Mouse (Mus musculus) heart, postnatal 0 days (tissue): ENCODE measurements around the gene Zbtb16. TPM values are rescaled to one million over a fixed set of nuclear protein-coding genes. Genes with fewer than 3 reads are reported as not detected.

ENCODE experiments used
- ATAC-seq: fragments of 200-750 bp; cut with Nextera tagmentation; 2 replicates; pipeline ENCODE4 v1.8.0; 2017; ENCODE audit warnings: low read depth, moderate number of reproducible peaks, moderate library complexity; ENCODE audit not compliant: insufficient read depth
- DNase-seq: peaks from one replicate; pipeline ENCODE4 v3.0.0-alpha.2; 2016; ENCODE audit warnings: low spot score
- H3K27ac ChIP-seq: fragments of 300-500 bp; sonication (generic); 2 replicates; pipeline ENCODE4 v1.5.1; 2014; ENCODE audit warnings: low read depth, mild to moderate bottlenecking
- H3K27me3 ChIP-seq: fragments of 300-500 bp; sonication (generic); 2 replicates; pipeline ENCODE4 v1.6.1; 2014; ENCODE audit warnings: low read length, mixed read lengths; ENCODE audit not compliant: control insufficient read depth, insufficient read depth
- H3K36me3 ChIP-seq: fragments of 300-500 bp; sonication (generic); replicated peaks from 2 replicates; pipeline ENCODE4 v1.6.1; 2014; ENCODE audit warnings: low read length, mixed read lengths; ENCODE audit not compliant: control insufficient read depth, insufficient read depth
- H3K4me1 ChIP-seq: fragments of 300-500 bp; sonication (generic); 2 replicates; pipeline ENCODE4 v1.6.1; 2014; ENCODE audit warnings: antibody characterized with exemption; ENCODE audit not compliant: control insufficient read depth, insufficient read depth
- H3K4me2 ChIP-seq: fragments of 300-500 bp; sonication (generic); 2 replicates; pipeline ENCODE4 v1.6.1; 2014; ENCODE audit warnings: low read depth, mild to moderate bottlenecking, low read length, moderate library complexity
- H3K4me3 ChIP-seq: fragments of 300-500 bp; sonication (generic); 2 replicates; pipeline ENCODE4 v1.5.1; 2014; ENCODE audit warnings: low read depth, low read length
- H3K9ac ChIP-seq: fragments of 300-500 bp; sonication (generic); replicated peaks from 2 replicates; pipeline ENCODE4 v1.6.1; 2014; ENCODE audit warnings: low read depth, low read length, mixed read lengths
- H3K9me3 ChIP-seq: fragments of 300-500 bp; sonication (generic); replicated peaks from 2 replicates; pipeline ENCODE4 v1.6.1; 2016; ENCODE audit warnings: low read length; ENCODE audit not compliant: control insufficient read depth
- CTCF ChIP-seq: IDR thresholded peaks from 2 replicates; pipeline ENCODE4 v1.5.1; 2016; ENCODE audit warnings: antibody characterized with exemption, control low read depth, low read depth
- EP300 ChIP-seq: IDR thresholded peaks from 2 replicates; pipeline ENCODE4 v1.6.1; 2016; ENCODE audit warnings: antibody characterized with exemption, low read depth
- WGBS: fragments of 180-500 bp; shearing (Covaris S2); extraction: QIAGEN DNeasy Blood & Tissue Kit; methylation state at CpG from one replicate; pipeline ENCODE4 v1.1.7; 2014; 5-methylcytosine and 5-hydroxymethylcytosine counted together
- polyA plus RNA-seq: library from polyadenylated mRNA; unstranded; fragments of >200 nt; fragmentation: Nextera tagmentation; extraction: Ambion mirVana; gene quantifications from 2 replicates; pipeline ENCODE4 v1.2.1, GENCODE M21; 2015
- total RNA-seq: library from RNA; depleted of rRNA; stranded (reverse); fragments of >200 nt; gene quantifications from 2 replicates; pipeline ENCODE4 v1.2.3, GENCODE M21; 2014; ENCODE audit warnings: low replicate concordance

The Zbtb16 gene
- total and polyA plus RNA-seq, 2 experiments from 2014 or later, result 5.0 to 54.7 TPM

DNA sequence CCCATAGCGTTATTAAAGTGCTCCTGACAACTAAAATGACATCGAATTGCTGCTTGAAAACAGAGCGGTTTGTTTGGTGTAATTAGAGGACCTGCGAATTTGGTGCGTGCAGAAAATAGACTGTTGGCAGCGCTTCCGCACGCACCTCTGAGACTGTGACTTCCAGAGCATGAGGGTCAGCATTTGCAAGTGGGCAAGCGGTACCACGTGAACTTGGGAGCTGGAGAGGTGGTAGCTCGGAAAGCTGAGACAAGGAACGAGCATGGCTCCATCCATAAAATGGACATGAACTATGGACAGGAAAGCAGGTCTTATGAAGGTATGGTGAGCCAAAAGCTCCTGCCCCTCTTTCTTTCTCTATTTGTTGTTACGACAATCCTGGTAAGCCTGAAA is 107.3 kb downstream of the Zbtb16 start:
- DNase-seq, result peak; percentile 6

DNA sequence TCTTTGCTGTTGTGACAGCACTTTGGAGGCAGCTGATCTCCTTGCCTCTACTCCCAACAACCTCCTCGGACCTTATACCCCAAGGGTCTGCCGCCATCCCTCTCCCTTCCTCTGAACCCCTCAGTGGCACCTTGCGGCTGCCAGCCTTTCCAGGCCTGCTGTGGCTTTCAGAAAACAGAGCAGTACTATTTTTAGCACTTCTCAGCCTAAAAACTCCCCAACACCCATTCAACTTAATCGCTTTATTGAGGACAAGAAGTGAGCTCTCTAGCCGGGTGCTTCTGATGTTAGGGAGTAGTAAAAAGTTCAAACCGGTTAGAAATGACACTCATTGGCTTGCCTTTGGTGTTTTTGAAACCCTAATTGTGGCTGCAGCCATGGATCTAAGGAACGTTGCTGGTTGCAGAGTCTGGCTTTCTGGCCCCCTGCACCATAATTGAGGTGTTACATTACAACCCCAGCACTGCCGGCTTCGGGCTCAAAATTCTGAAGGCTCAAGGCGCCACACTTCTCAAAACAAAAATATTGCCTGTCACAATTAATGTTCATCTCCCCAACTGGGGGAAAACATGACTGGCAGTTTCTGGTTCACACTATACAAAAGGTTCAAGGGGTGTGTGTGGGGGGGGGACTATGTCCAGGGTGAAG is 107.8 kb downstream of the Zbtb16 start:
- 38% methylated on average over 10 of the region's 10 CpGs for WGBS
- ATAC-seq (no peak), DNase-seq (peak; percentile 72)
- H3K27ac ChIP-seq, result peak overlapping the region; percentile 93
- H3K9ac ChIP-seq, result peak overlapping the region; percentile 11; the same call in 1 of the 2 replicates
- H3K4me1 ChIP-seq, result peaks cover 79% of the 10 kb centered on the region
- TF ChIP-seq EP300 (peak; percentile 49; the same call in 1 of the 2 replicates), CTCF (no peak)
- no peaks in the 10 kb centered on the region for H3K9me3 ChIP-seq
- H3K4me3 ChIP-seq, result no peak overlapping the region
- no peaks in the 10 kb centered on the region for H3K27me3 ChIP-seq
- H3K4me2 ChIP-seq, result no peak overlapping the region
- no peaks in the 10 kb centered on the region for H3K36me3 ChIP-seq

More for the DNA sequence above, 107.3 kb downstream of the Zbtb16 start:
- Histone ChIP-seq H3K9me3 (no peaks in the 10 kb centered on the region), H3K4me2 (no peak overlapping the region), H3K4me3 (no peak overlapping the region), H3K27ac (peak overlapping the region; percentile 93), H3K4me1 (peaks cover 83% of the 10 kb centered on the region), H3K27me3 (no peaks in the 10 kb centered on the region), H3K36me3 (no peaks in the 10 kb centered on the region), H3K9ac (peak overlapping the region; percentile 42)
- 35% methylated on average over 13 of the region's 13 CpGs for whole genome bisulfite sequencing
- ATAC-seq, result no peak
- TF ChIP-seq EP300 (no peak), CTCF (no peak)

- Histone ChIP-seq H3K9ac (no peak overlapping the region), H3K4me1 (peaks cover 76% of the 10 kb centered on the region), H3K4me2 (no peak overlapping the region), H3K27me3 (no peaks in the 10 kb centered on the region), H3K27ac (no peak overlapping the region), H3K36me3 (no peaks in the 10 kb centered on the region), H3K9me3 (no peaks in the 10 kb centered on the region), H3K4me3 (no peak overlapping the region)
- ATAC-seq (no peak), DNase-seq (no peak)
- WGBS, result 84% methylated on average over 8 of the region's 8 CpGs
- no peak for TF ChIP-seq EP300
- TF ChIP-seq CTCF, result no peak
Observed at GRCm38 (mm10) chr9:48726341-48726740, 109.7 kb downstream of the Zbtb16 start.

GRCm38 (mm10) chr9:48725918-48726317 is 110.1 kb downstream of the Zbtb16 start:
- H3K4me1 ChIP-seq, result peaks cover 72% of the 10 kb centered on the region
- H3K27ac ChIP-seq, result peak overlapping the region; percentile 46; the same call in 1 of the 2 replicates
- DNase-seq, result no peak
- WGBS, result 82% methylated on average over 4 of the region's 4 CpGs
- no peak overlapping the region for H3K9ac ChIP-seq
- H3K27me3 ChIP-seq, result no peaks in the 10 kb centered on the region
- H3K9me3 ChIP-seq, result no peaks in the 10 kb centered on the region
- ATAC-seq, result no peak
- TF ChIP-seq EP300, result no peak
- no peak for TF ChIP-seq CTCF
- H3K36me3 ChIP-seq, result no peaks in the 10 kb centered on the region
- H3K4me2 ChIP-seq, result no peak overlapping the region
- no peak overlapping the region for H3K4me3 ChIP-seq

- ATAC-seq, result no peak
- DNase-seq, result no peak
- 84% methylated on average over 6 of the region's 6 CpGs for WGBS
- TF ChIP-seq CTCF, result no peak
- TF ChIP-seq EP300, result no peak
- H3K4me2 ChIP-seq, result no peak overlapping the region
- H3K36me3 ChIP-seq, result no peaks in the 10 kb centered on the region
- H3K4me3 ChIP-seq, result no peak overlapping the region
- peak overlapping the region; percentile 98 for H3K27ac ChIP-seq
- no peak overlapping the region for H3K9ac ChIP-seq
- H3K9me3 ChIP-seq, result no peaks in the 10 kb centered on the region
- H3K27me3 ChIP-seq, result no peaks in the 10 kb centered on the region
- H3K4me1 ChIP-seq, result peaks cover 65% of the 10 kb centered on the region
Observed at GRCm38 (mm10) chr9:48725161-48725560, 110.9 kb downstream of the Zbtb16 start.

- ATAC-seq (no peak), DNase-seq (no peak)
- Histone ChIP-seq H3K4me3 (no peak overlapping the region), H3K4me1 (peaks cover 61% of the 10 kb centered on the region), H3K4me2 (no peak overlapping the region), H3K36me3 (no peaks in the 10 kb centered on the region), H3K9me3 (no peaks in the 10 kb centered on the region), H3K27ac (peak overlapping the region; percentile 98), H3K9ac (peak overlapping the region; percentile 40; the same call in 1 of the 2 replicates), H3K27me3 (no peaks in the 10 kb centered on the region)
- TF ChIP-seq CTCF, result no peak
- no peak for TF ChIP-seq EP300
- WGBS, result 51% methylated on average over 3 of the region's 3 CpGs
Observed at GRCm38 (mm10) chr9:48724733-48725132, 111.3 kb downstream of the Zbtb16 start.
